Mouse (Mus musculus) G1E (cell line): Measurements from ENCODE around the gene Tcirg1.

Experiments
- CTCF ChIP-seq: IDR thresholded peaks from 2 replicates; pipeline ENCODE4 v1.5.1; 2012; ENCODE audit warnings: low read depth, low read length, inconsistent platforms, mixed read lengths
- GATA1 ChIP-seq: IDR thresholded peaks from 2 replicates; pipeline ENCODE4 v1.6.1; 2012; ENCODE audit warnings: borderline replicate concordance, low read length, inconsistent platforms, mixed read lengths

GRCm38 (mm10) chr19:3923586-3923985, 16.7 kb upstream of the Tcirg1 start:
- TF ChIP-seq CTCF (no peak), GATA1 (no peak)
